Mouse (Mus musculus) heart, adult 2 months (tissue): Measurements from ENCODE around the gene Dglucy.

Experiments
- CTCF ChIP-seq: fragments of 200-600 bp; IDR thresholded peaks from 2 replicates; pipeline ENCODE4 v1.8.1; 2022; ENCODE audit warnings: antibody characterized with exemption, mild to moderate bottlenecking, moderate library complexity
- EP300 ChIP-seq: fragments of 200-500 bp; IDR thresholded peaks from 2 replicates; pipeline ENCODE4 v1.6.1; 2011; ENCODE audit warnings: low read depth, low read length, control low read depth; ENCODE audit not compliant: insufficient read depth
- POLR2A ChIP-seq: fragments of 200-500 bp; IDR thresholded peaks from 2 replicates; pipeline ENCODE4 v1.6.1; 2011; ENCODE audit warnings: mild to moderate bottlenecking, low read depth, low read length, control low read depth; ENCODE audit not compliant: insufficient read depth

DNA sequence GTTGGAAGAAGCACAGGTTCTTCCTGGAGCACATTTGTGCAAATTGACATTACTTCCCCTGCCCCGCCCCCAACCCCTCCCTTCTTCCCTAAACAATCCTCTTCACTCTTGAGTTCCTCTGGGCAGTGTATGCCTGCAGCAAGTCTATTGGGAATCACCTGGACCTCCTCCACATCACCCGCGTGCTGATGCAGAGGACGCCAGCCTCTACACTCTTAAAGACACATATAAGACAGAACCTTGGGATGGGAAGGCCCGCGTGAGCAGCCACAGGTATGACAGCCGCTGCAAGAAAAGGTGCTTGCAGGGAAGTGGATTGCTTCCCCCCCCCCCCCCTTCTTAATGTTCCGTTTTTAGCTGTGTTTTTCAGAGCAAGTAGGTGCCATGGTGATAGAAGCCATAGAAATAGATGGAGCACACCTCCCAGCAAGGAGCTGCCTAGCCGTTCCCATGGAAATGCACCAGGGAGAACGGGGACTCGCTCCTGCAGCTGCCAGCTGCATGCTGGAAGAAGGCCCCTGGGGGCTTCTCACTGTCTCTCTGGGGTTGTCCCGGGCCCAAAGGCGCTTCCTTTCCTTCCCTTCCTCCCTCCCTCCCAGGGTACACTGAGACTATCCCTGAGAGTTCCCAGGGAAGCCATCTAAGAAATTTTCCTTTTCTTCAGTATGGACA, 29.9 kb downstream of the Dglucy start:
- TF ChIP-seq POLR2A (no peak), CTCF (no peak), EP300 (no peak)
